ENCODE assay signal across 19 mouse cellular contexts in genomic region chr7:110525090-110525775, GRCm38 (mm10).
A peak's percentile ranks its signal among the peaks of the same experiment; 100 is the strongest.
DNase-seq lines count a peak whose midpoint lies in the region; ATAC-seq lines count a peak whose summit lies in the region.
"Had no signal": no experiment of that assay in that cellular context is flagged by ENCODE, and none has a peak within 500 bp of the region (broad histone marks: within the 10 kb centered on the region; RNA-seq: fewer than 3 reads in every experiment).

No protein-coding gene starts in this region.

- no peak overlapping the region for H3K9ac ChIP-seq in kidney, embryonic 14.5 days (ENCODE audit: low read depth, low read length)
- no peak overlapping the region for H3K9ac ChIP-seq in midbrain, embryonic 11.5 days (ENCODE audit: low read length)
- H3K9ac ChIP-seq in intestine, embryonic 15.5 days: no peak overlapping the region
- H3K9ac ChIP-seq: forebrain, embryonic 15.5 days; heart, embryonic 12.5 days; hindbrain, embryonic 14.5 days had no signal

- no peaks in the 10 kb centered on the region for H3K9me3 ChIP-seq in kidney, embryonic 14.5 days (ENCODE audit: control insufficient read depth, low read length)
- no peaks in the 10 kb centered on the region for H3K9me3 ChIP-seq in midbrain, embryonic 11.5 days (ENCODE audit: control insufficient read depth, low read length)
- no peaks in the 10 kb centered on the region for H3K9me3 ChIP-seq in midbrain, embryonic 10.5 days (replicated peaks)
- H3K9me3 ChIP-seq in intestine, embryonic 15.5 days: no peaks in the 10 kb centered on the region
- H3K9me3 ChIP-seq: embryonic facial prominence, embryonic 10.5 days; forebrain, embryonic 15.5 days; heart, embryonic 12.5 days; hindbrain, embryonic 10.5 days had no signal

- 0 out of 2 replicates have a peak, but pooled peaks cover 3% of the 10 kb centered on the region for H3K4me1 ChIP-seq in kidney, embryonic 14.5 days (ENCODE audit: control insufficient read depth, insufficient read depth, low read length)
- H3K4me1 ChIP-seq in midbrain, embryonic 11.5 days (ENCODE audit: control insufficient read depth, insufficient read depth, low read length): no peaks in the 10 kb centered on the region
- peaks cover 19% of the 10 kb centered on the region for H3K4me1 ChIP-seq in midbrain, embryonic 10.5 days
- H3K4me1 ChIP-seq in intestine, embryonic 15.5 days (replicated peaks): no peaks in the 10 kb centered on the region
- H3K4me1 ChIP-seq: forebrain, embryonic 15.5 days had no signal

- 58% methylated on average over 1 of the region's 1 CpGs for WGBS in kidney, embryonic 14.5 days
- 47% methylated on average over 1 of the region's 1 CpGs for WGBS in midbrain, embryonic 11.5 days
- 46% methylated on average over 1 of the region's 1 CpGs for WGBS in midbrain, embryonic 10.5 days
- 49% methylated on average over 1 of the region's 1 CpGs for whole genome bisulfite sequencing in intestine, embryonic 15.5 days

- no peak for ATAC-seq in kidney, embryonic 14.5 days (ENCODE audit: low FRiP score, low TSS enrichment)
- ATAC-seq in midbrain, embryonic 11.5 days (ENCODE audit: low FRiP score): no peak
- ATAC-seq in intestine, embryonic 15.5 days: no peak
- ATAC-seq: forebrain, embryonic 15.5 days had no signal

- no peak overlapping the region for H3K4me2 ChIP-seq in kidney, embryonic 14.5 days (replicated peaks; ENCODE audit: low read depth, low read length)
- H3K4me2 ChIP-seq in midbrain, embryonic 11.5 days: no peak overlapping the region
- H3K4me2 ChIP-seq in intestine, embryonic 15.5 days (replicated peaks): no peak overlapping the region
- H3K4me2 ChIP-seq: forebrain, embryonic 15.5 days; heart, embryonic 12.5 days; hindbrain, embryonic 14.5 days had no signal

- H3K27ac ChIP-seq in kidney, embryonic 14.5 days (ENCODE audit: low read depth, low read length): peak overlapping the region; percentile 62; the same call in 1 of the 2 replicates
- no peak overlapping the region for H3K27ac ChIP-seq in midbrain, embryonic 11.5 days (ENCODE audit: low read depth, low read length)
- H3K27ac ChIP-seq in midbrain, embryonic 10.5 days (replicated peaks): no peak overlapping the region
- no peak overlapping the region for H3K27ac ChIP-seq in intestine, embryonic 15.5 days
- H3K27ac ChIP-seq: embryonic facial prominence, embryonic 10.5 days; forebrain, embryonic 15.5 days; heart, adult 2 months; hindbrain, embryonic 10.5 days; hindbrain, embryonic 14.5 days had no signal

- H3K36me3 ChIP-seq in kidney, embryonic 14.5 days (ENCODE audit: control insufficient read depth, insufficient read depth, low read length): no peaks in the 10 kb centered on the region
- no peaks in the 10 kb centered on the region for H3K36me3 ChIP-seq in midbrain, embryonic 11.5 days (ENCODE audit: control insufficient read depth, insufficient read depth, low read length)
- H3K36me3 ChIP-seq in midbrain, embryonic 10.5 days: no peaks in the 10 kb centered on the region
- no peaks in the 10 kb centered on the region for H3K36me3 ChIP-seq in intestine, embryonic 15.5 days
- H3K36me3 ChIP-seq: embryonic facial prominence, embryonic 10.5 days; forebrain, embryonic 15.5 days; heart, embryonic 12.5 days; hindbrain, embryonic 10.5 days had no signal

- no peak overlapping the region for H3K4me3 ChIP-seq in kidney, embryonic 14.5 days (ENCODE audit: low read length)
- no peak overlapping the region for H3K4me3 ChIP-seq in midbrain, embryonic 11.5 days (ENCODE audit: low read depth, low read length)
- H3K4me3 ChIP-seq in midbrain, embryonic 10.5 days: no peak overlapping the region
- H3K4me3 ChIP-seq in intestine, embryonic 15.5 days (replicated peaks): no peak overlapping the region
- H3K4me3 ChIP-seq: embryonic facial prominence, embryonic 10.5 days; forebrain, embryonic 15.5 days; heart, adult 2 months; heart, embryonic 12.5 days; hindbrain, embryonic 10.5 days had no signal

- DNase-seq in kidney, postnatal 14 days: no peak
- peak; percentile 82 for DNase-seq in midbrain, embryonic 11.5 days (ENCODE audit: low spot score, missing footprints)
- DNase-seq in midbrain, embryonic 10.5 days (ENCODE audit: low spot score): no peak
- peak; percentile 11 for DNase-seq in ZHBTc4 (ENCODE audit: low read depth, low spot score)
- DNase-seq in urinary bladder, postnatal 14 days (ENCODE audit: low spot score): no peak
- DNase-seq: adrenal gland, adult 2 months; adrenal gland, postnatal 25 days; cerebellum, adult 2 months; cerebellum, postnatal 10 days; gastrocnemius, postnatal 10 days; heart, adult 2 months had no signal

- H3K27me3 ChIP-seq in kidney, embryonic 14.5 days (ENCODE audit: control insufficient read depth, insufficient read depth, low read length): no peaks in the 10 kb centered on the region
- H3K27me3 ChIP-seq in midbrain, embryonic 11.5 days (ENCODE audit: control insufficient read depth, insufficient read depth, low read length): no peaks in the 10 kb centered on the region
- H3K27me3 ChIP-seq in midbrain, embryonic 10.5 days (ENCODE audit: low read depth, poor library complexity, severe bottlenecking): no peaks in the 10 kb centered on the region
- no peaks in the 10 kb centered on the region for H3K27me3 ChIP-seq in intestine, embryonic 15.5 days (replicated peaks)
- H3K27me3 ChIP-seq: CH12.LX; forebrain, embryonic 15.5 days; heart, embryonic 12.5 days had no signal

Comparison
In these comparisons a context has a peak if more than half of its experiments do, and no peak if none do; other contexts are left out.
1. DNase-seq: peak in midbrain, embryonic 11.5 days (single experiment) and ZHBTc4 (single experiment); none in kidney, postnatal 14 days (single experiment), midbrain, embryonic 10.5 days (single experiment) and urinary bladder, postnatal 14 days (single experiment).